Mouse (Mus musculus): Measurements from ENCODE around the gene Kansl1.

Gene Kansl1

DNA sequence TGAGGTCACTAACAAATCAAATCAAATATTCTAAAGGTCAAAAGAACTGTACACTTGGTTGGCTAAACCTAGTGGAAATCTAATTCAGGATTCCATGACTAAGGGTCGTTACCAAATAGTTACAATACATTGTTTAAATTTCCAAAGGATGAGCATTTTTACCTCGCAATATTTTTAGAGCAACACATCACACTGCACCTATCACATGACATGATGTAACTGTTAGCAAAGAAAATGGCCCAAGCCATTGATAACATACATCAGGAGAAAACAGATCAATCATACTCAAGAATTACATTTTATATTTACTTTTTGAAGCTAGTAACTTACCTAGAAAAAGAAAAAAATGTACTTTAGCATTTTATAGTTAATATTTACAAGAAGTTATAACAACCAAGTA is 29.0 kb downstream of the Kansl1 start:
- in situ Hi-C loops (cut with MseI, MboI): no loop called here

DNA sequence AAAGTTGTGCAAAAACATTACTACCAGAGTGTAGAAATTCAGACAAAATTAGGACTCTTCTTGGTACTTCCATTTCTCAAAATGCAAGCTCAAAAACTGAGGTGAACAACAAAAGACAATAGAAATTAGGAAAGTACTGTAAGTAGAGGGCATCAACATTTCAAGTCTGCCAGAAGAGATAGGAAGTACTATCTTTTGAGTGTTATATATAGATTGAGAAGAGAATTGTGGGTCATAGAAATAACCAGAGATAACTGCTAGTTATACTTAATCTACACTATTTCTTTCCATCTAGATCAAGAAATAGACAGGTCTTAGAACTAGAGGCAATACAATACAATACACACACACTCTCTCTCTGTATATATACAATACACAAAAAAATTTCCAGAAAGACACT is 30.2 kb downstream of the Kansl1 start:
- in situ Hi-C loops (cut with MseI, MboI): no loop called here

DNA sequence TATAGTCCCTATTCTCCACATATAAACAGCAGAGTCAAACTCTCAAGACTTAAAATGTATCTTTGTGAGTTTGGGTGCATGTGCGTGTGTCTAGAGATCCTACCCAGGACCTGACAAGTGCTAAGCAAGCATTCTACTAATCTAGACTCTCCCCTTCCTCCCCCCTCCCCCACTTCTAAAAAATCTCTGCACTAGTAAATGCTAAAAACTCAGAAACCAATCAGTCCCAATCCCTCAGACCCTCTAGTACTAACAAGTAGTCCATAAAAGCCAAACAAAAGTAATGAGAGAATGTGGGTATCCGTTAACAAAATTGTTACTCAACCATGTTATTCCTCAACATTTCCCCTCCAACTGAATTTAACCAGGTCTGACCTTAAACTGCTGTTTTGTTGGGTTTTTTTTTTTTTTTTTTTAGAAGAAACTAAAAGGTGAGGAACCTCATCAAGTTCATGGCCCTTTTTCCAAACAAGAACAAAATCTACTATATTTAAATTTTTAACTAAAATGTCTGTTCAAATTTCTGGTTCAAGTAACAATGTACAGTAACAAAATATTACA is 32.2 kb downstream of the Kansl1 start:
- in situ Hi-C loops (cut with MseI, MboI): no loop called here

DNA sequence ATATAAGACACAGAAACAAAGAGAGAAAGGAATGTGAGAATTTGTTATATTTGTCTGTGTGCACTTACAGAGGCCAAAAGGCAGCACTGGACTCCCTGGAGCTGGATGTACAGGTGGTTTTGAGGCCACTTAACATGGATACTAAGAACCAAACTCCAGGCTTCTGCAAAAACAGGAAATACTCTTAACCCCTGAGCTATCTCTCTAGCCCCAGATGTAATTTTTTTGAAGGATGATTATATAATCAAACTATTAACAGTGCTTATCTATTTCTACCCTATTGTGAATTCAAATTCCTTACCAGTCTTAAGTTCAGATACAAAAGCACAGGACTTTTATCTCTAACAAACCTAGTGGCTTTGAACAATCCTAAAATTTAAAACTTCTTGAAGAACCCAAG is 32.9 kb downstream of the Kansl1 start:
- in situ Hi-C loops (cut with MseI, MboI): no loop called here

DNA sequence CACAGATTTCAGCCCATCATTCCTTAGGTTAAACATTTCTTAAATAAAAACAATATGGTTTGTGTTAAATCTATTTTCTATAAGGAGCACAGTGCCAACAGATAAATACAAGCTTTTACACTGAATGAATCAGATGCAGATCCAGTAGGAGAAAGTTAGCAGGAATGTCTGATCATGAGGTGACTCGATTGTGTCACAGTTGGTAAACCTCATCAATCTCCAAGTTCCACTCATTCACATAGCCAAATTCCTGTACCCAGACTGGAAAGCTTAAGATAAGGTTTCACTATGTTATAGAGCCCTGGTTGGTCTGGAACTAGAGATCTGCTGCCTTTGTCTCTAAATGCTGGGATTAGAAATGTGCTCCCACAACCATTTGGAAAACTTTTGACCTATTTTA is 33.5 kb downstream of the Kansl1 start:
- in situ Hi-C loops (cut with MseI, MboI): no loop called here

DNA sequence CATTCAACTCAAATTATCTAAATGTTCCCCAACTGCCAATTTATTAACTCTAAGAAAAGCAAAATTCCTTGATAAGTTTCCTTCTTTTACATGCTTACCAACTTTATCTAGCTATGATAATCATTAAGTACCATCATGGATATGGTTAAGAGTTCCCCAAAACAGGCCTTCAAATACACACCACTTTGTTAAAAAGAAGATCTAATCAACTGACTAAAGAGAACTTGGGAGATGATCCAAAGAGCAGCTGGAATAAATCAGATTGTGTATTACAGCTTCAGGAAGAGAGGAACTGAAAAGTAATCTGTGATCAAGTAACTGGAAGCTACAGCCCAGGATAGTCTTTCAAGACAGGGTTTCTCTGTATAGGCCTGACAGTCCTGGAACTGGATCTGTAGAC is 36.4 kb downstream of the Kansl1 start:
- in situ Hi-C loops (cut with MseI, MboI): no loop called here

DNA sequence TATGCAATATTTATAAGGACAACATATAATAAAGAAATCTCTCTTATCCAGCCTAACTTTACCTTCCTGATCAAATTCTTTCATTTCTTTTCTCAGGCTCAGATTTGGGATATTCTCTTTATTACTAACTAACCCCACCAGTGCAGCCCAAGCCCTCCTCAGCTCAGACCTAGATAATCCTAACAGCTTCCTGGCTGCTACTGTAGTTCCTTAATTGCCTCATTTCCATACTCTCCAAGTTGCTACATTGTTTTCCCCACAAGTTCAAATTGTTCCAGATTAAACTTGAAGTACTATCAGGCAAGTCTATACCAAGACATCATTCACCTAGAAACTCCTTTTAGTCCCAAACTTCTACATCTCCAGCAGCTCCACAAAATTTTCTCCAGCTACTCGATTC is 36.9 kb downstream of the Kansl1 start:
- in situ Hi-C loops (cut with MseI, MboI): no loop called here

DNA sequence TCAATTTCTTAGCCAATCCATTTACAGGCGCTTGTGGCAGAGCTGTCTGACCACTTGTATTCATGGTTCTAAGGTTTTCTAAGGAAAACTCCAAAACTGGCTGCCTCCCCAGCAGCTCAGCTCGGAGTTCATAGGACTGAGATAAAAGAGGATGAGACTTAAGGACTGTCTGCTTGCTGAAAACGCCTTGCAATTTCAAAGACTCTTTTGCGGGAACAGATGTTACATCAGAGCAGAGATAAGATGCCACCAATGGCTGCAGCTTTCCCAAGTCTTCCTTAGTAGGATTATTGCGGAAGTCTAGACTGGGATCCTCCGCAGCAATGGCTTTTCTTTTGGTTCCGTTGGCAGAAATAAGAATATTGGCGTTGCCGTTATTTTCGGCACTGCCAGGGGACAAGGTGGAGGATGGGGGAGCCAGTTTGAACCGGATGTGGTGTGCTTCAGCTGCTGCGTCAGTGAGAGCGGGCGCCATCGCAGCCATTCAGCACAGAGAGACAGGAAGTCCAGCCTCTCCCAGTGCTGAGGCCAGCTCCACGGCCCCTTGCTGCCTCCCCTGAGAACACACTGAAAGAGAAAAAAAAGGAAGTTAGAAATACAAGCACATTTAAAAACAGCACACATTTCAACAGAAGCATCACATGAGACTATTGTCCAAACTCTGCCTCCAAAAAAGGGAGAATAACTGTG is 43.8 kb downstream of the Kansl1 start:
- in situ Hi-C loops (cut with MseI, MboI): no loop called here

DNA sequence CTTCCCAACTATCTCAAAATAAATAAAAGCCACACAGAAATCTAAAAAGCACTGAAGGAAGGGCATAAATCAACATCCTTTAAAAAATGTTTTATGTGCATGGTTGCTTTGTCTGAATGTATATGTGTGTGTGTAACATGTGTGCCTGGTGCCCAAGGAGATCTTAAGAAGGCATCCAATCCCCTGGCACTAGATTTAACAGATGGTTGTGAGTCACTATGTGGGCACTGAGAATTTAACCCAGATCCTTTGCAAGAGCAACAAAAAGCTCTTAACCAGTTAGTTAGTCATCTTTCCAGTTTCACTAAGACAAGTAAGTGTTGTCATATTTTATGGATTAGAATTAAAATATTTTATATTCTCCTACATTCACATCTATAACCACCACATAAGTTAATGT is 56.4 kb downstream of the Kansl1 start:
- in situ Hi-C loops (cut with MseI, MboI): no loop called here

DNA sequence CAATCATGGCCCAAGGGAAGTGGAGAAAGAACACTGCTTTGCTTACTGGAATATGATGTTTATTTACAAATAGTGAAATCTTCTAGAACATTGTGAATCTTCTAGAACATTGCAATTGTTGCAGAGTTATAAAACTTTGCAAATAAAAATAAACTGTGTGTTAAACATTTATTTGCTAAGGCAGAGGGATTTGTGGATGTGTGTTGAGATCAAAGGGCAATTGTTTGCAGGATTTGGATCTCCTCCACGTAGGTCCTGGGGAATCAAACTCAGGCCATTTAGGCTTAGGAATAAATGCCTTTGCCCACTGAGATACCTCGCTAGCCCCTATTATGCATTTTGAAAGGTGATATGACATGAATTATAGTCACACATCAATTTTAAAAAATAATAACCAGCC is 61.3 kb downstream of the Kansl1 start:
- in situ Hi-C loops (cut with MseI, MboI): no loop called here

DNA sequence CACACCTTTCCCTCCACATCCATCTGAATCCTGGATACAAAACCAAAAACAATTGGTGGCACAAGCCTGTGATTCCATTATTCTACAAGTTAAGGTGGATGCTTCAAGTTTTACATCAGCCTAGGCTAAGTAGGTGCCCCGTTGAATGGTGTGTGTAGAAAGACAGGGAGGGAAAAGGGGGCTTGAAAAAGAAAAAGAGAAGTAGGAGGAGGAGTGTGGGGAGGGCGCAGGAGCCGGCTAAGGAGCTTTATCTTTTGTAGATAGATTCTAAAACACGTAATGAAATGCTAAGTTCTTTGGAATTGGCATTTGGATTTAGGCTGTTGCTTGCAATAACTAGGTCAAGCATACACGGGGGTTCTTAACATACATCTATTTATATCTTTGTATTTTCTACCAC is 67.7 kb downstream of the Kansl1 start:
- in situ Hi-C loops (cut with MseI, MboI): no loop called here

DNA sequence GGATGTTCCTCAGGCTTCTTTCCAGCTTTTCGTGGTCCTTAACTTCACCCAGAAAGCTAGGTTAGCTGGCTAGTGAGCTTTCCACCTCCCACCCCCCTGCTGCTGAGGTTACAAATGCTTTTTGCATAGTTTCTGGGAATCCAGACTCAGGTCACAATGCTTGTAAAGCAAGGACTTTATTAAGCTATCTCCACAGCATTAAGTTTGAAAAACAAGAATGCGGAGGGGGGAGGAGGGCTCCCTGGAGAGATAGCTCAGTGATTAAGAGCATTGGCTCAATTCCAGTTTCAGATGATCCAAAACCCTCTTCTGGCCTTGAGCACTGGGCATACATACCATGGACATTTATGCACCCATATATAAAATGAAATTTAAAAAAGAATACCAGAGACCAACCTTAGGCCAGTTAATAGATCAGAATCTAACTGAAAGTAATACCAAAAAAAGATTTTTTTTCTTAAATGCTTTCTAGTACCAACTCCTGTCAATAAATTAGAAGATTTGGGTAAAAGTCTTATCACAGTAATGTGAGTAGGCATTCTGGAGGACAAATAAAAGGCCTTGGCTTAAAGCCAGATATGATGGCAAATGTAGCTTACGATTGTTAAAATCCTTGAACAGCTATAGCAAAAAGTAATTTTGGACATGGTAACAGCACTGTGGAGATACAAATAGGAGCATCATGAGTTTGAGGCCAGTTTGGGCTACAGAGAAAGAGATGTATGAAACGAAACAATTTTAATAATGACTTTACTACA is 69.0 kb downstream of the Kansl1 start:
- in situ Hi-C loops (cut with MseI, MboI): no loop called here

DNA sequence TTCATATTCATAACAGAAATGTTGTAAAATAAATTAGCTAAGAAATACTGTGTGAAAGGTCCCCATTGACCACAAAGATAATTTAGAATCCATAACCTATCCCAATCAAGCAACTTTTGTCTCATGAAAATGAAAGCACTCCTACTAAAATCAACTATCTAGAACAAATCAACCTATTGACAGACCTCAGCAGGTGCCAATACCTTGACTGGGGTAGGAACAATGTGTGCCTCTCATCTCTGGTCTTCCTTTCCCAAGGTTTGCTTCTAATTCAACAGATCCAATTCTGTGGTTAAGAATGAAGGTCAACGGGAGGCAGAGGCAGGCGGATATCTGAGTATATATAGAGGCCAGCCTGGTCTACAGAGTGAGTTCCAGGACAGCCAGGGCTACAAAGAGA is 73.0 kb downstream of the Kansl1 start:
- in situ Hi-C loops (cut with MseI, MboI): no loop called here

DNA sequence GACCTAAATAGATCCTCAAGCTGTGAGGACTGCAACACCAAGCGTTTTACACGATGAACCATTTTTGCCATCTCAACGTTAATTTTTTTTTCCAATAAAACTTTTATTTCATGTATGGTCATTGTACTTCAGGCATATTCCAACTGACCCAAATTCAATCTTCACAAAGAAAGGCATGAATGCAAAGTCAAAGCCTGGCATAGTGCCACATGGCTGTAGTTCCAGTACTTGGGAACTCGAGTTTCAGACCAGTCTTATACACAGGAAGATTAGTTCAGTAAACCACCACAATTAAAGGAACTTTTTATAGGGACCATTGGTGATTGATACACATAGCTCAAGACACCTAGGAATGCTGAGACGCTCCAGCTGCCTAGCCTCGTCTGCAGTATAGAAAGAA is 75.5 kb downstream of the Kansl1 start:
- in situ Hi-C loops (cut with MseI, MboI): no loop called here

DNA sequence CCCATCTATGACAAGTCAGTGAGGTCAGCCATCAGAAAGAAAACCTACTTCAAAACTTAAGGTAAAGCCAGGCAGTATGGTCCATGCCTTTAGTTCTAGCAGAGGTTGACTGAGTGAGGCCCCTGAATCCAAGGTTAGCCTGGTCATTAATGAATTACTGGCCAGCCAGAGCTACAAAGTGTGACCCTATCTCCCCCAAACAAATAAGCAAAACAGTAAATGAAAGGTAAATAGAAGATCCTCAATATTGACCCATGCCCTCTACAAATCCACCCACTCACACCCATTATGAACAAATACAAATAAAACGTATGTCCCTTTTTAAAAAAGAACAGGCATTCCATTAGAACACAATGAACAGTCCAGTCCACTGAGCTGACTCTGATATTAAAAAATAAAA is 76.5 kb downstream of the Kansl1 start:
- in situ Hi-C loops (cut with MseI, MboI): no loop called here

DNA sequence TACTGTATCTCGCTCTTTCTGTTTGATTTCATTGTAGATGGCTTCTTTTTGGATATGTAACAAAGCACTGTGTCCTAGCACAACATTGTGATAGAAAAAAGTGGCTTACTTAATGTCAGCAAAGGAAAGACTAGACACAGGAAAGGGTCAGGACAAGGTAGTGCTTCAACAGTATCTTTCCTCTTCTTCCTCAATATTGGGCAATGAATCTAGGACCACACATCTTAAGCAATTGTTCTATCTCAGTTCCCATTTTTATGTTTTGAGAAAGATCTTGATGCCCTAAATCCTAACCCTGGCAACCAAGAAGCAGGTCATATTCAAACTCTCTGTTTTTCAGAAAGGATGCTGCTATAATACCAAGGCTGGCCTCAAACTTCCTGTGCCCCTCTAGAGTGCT is 81.4 kb downstream of the Kansl1 start:
- in situ Hi-C loops (cut with MseI, MboI): no loop called here

DNA sequence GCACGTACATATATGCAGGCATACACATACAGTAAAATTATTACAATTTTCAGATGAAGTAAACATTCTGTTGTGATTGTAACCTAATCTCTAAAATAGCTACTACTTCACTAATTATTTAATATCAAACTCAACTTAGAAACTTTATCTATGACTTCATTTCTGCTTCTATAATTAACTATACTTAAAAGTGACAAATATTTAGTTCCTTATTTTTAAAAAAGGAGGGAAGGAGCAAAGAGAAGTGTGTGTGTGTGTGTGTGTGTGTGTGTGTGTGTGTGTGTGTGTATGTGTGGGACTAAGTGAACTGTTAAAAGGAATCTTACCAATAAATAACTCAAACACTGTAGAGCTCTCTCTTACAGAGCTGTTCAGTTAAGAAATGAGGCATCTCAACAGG is 82.1 kb downstream of the Kansl1 start:
- in situ Hi-C loops (cut with MseI, MboI): no loop called here

DNA sequence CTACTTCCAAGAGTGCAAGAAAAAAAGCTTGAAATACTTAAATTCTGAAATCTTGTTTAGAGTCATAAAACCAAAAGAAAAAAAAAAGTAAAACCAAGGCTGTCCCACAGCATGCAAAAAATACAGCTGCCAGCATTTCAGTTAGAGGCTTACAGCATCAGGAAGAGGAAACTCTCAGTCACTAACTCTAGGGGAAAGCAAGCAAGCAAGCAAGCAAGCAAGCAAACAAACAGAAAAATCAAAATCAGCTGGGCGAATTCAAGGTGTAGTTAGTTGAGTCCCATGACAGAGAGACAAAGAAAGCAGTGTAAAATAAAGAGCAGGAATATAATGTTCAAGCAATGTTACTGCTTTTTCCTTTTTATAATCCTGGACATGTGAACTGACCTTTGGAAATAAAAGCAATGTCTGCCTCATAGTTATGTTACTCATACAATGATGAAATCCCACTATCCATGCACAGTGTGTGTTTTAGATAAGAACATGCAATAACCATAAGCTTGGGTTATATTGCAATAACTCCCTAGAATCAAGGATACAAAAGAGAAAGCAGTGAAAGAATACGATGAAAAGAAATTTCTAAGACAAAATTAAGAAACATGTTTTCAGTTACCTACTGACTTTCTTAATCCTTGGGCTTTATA is 85.4 kb downstream of the Kansl1 start:
- in situ Hi-C loops (cut with MseI, MboI): no loop called here

DNA sequence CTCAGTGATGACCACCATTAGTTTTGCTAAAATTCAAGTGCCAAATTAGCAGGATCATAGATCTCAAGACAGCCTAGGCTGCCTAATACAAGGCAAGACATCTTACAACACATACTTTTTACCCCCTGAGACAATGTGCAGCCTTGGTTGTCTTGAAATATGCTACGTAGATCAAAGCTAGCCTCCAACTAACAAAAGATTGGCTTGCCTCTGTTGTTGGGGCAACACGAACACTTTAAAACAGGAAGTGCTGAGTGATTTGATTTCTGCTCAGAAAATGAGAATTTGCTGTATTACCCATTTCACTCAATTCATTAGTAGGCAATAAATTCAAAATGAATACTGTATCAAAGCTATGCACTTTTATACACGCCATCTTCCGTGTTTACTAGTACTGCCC is 86.8 kb downstream of the Kansl1 start:
- in situ Hi-C loops (cut with MseI, MboI): no loop called here

DNA sequence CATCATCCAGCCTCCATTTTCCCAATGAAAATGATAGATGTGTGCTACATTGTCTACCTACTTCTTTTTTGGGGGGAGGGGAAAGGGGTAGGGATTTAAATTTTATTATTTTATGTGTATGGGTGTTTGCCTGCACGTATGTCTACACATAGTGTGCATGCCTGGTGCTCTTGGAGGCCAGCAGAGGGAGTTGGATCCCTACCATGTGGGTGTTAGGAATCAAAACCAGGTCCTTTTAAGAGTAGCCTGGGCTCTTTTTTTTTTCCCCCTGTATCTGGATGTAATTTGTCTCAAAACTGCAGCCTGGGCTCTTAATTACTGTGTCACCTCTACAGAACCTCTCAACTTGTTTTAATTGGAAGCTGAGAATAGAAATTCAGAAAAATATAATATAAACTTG is 89.0 kb downstream of the Kansl1 start:
- in situ Hi-C loops (cut with MseI, MboI): no loop called here

DNA sequence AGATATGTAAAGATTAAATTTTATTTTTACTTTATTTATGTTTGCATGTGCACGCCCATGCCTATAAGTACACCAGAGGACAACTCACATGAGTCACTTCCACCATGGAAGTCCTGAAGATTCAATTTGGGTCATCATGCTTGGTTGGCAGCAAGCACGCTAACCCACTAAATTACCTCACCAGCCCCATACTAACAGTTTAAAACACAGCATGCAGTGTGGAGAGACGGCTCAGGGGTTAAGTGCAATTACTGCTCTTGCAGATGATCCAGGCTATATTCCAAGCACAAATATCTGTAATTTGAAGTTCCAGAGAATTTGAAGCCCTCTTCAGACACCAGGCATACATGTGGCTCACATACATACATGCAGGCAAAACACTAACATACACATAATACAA is 92.4 kb downstream of the Kansl1 start:
- in situ Hi-C loops (cut with MseI, MboI): no loop called here

DNA sequence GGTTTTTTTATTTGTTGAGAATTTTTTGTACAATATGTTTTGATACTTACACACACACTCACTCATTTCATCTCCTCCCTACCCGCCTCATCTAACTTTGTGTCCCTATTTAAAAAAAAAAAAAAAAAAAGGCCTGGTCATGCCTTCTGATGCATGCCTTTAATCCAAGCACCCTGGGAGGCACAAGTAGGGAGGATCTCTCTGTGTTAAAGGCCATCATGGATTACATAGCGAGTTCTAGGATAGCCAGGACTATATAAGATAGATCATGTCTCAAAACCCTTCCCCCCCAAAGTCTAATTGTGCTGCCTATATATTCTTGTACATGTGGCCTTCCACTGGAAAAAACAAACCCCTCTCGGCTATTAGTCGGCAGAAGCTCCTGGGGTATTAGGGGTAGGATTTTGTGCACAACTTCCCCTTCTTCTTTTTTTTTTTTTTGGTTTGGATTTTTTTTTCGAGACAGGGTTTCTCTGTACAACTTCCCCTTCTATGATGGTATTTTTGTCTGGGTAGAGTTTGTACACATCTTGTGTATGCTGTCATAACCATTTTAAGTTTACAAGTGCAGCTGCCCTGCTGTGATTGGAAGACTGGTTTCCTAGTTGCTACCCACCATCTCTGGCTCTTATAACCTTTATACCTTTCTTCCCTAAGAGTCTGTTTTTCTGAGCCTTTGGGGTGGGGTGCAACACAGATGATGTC is 101.0 kb downstream of the Kansl1 start:
- in situ Hi-C loops (cut with MseI, MboI): no loop called here
